Mouse (Mus musculus): ENCODE results near the gene Mnat1.

- TF ChIP-seq CTCF (IDR thresholded peaks at IDR 0.05; ENCODE audit: control insufficient read depth, insufficient read depth, low read length), result no peak
- no peak for TF ChIP-seq POLR2A (IDR thresholded peaks at IDR 0.05; ENCODE audit: borderline replicate concordance, control insufficient read depth, low read depth, low read length)
These were observed 146.0 kb downstream of the Mnat1 start for GRCm38 (mm10) chr12:73269531-73269930.

Measured in bone marrow, adult 2 months (tissue).